Mouse (Mus musculus) heart, adult 2 months (tissue): ENCODE measurements around the gene Gadd45a. TPM values are rescaled to one million over a fixed set of nuclear protein-coding genes. Genes with fewer than 3 reads are reported as not detected.
A peak's percentile ranks its signal among the peaks of the same experiment; 100 is the strongest.

Experiments used
- DNase-seq, 2 experiments: peaks; one replicate each; pipeline ENCODE4 v3.0.0; 2021
- H3K27ac ChIP-seq: fragments of 200-600 bp; 2 replicates; pipeline ENCODE4 v1.8.1; 2022
- H3K27me3 ChIP-seq: fragments of 200-500 bp; 2 replicates; pipeline ENCODE4 v1.6.1; 2012; ENCODE audit warnings: mild to moderate bottlenecking, low read length, inconsistent platforms, mixed read lengths; ENCODE audit not compliant: control insufficient read depth, insufficient read depth
- H3K36me3 ChIP-seq: fragments of 200-500 bp; 2 replicates; pipeline ENCODE4 v1.6.1; 2012; ENCODE audit warnings: low read length, inconsistent platforms; ENCODE audit not compliant: control insufficient read depth, insufficient read depth
- H3K4me1 ChIP-seq: fragments of 200-500 bp; 2 replicates; pipeline ENCODE4 v1.6.1; 2011; ENCODE audit warnings: low read length; ENCODE audit not compliant: control insufficient read depth, insufficient read depth
- H3K4me3 ChIP-seq: fragments of 200-600 bp; 2 replicates; pipeline ENCODE4 v1.8.1; 2022
- H3K79me2 ChIP-seq: fragments of 200-500 bp; replicated peaks from 2 replicates; pipeline ENCODE4 v1.6.1; 2012; ENCODE audit warnings: mild to moderate bottlenecking, inconsistent platforms, low read length, moderate library complexity, mixed read lengths; ENCODE audit not compliant: control insufficient read depth, insufficient read depth
- H3K9ac ChIP-seq: fragments of 200-500 bp; 2 replicates; pipeline ENCODE4 v1.6.1; 2012; ENCODE audit warnings: low read depth, mild to moderate bottlenecking, control low read depth, inconsistent platforms, low read length, mixed read lengths
- CTCF ChIP-seq: fragments of 200-600 bp; IDR thresholded peaks from 2 replicates; pipeline ENCODE4 v1.8.1; 2022; ENCODE audit warnings: antibody characterized with exemption, mild to moderate bottlenecking, moderate library complexity
- EP300 ChIP-seq: fragments of 200-500 bp; IDR thresholded peaks from 2 replicates; pipeline ENCODE4 v1.6.1; 2011; ENCODE audit warnings: low read depth, low read length, control low read depth; ENCODE audit not compliant: insufficient read depth
- POLR2A ChIP-seq: fragments of 200-500 bp; IDR thresholded peaks from 2 replicates; pipeline ENCODE4 v1.6.1; 2011; ENCODE audit warnings: mild to moderate bottlenecking, low read depth, low read length, control low read depth; ENCODE audit not compliant: insufficient read depth
- WGBS: fragments of 180-500 bp; shearing (Covaris S2); methylation state at CpG from one replicate; pipeline ENCODE4 v1.1.7; 2018; 5-methylcytosine and 5-hydroxymethylcytosine counted together
- intact Hi-C: fragments of 180-260 bp; cut with DNase I; formaldehyde crosslinking; loops from one replicate; pipeline ENCODE4 v1.15.1; 2025
- polyA plus RNA-seq: library from polyadenylated mRNA; depleted of rRNA; stranded (reverse); fragments of >200 nt; gene quantifications from 2 replicates; pipeline ENCODE4 v1.2.3, GENCODE M21; 2012
- total RNA-seq, 2 experiments: library from RNA; stranded (reverse); gene quantifications; 2 replicates each; pipeline ENCODE4 v1.2.3; 2021

Gadd45a gene
- total and polyA plus RNA-seq, 3 experiments, result 14.6 to 30.3 (median 16.1) TPM

DNA sequence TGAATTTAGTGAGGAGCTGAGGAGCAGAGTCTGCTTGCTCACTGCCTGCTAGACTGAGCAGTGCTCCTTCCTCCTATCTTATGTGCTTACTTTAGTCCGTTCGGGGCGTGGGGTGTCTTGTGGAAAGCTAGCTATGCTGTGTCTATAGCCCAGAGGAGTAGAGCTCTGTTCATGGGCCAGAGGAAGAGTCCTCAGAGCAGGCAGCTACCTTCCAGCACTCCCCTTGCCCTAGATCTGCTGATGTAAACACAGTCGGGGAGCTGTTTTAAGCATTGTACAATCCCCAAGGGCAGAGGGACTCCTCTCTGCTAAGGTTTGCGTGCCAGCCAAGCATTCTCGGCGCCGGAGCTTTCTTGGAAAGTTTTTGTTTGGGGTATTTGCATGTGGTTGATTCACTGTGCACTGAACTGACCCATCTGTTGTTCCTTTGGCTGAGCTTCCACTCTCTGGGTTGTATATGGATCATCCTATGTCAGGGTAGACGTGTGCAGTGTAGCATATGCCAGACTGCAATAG lies 32.6 kb upstream of the Gadd45a start:
- 47% methylated on average over 9 of the region's 9 CpGs for WGBS
- Histone ChIP-seq H3K36me3 (peaks cover 2% of the 10 kb centered on the region; the same call in 1 of the 2 replicates), H3K4me3 (peak overlapping the region; percentile 17; the same call in 1 of the 2 replicates), H3K27me3 (no peaks in the 10 kb centered on the region), H3K79me2 (no peaks in the 10 kb centered on the region), H3K9ac (no peak overlapping the region), H3K27ac (peak overlapping the region; percentile 52), H3K4me1 (peaks cover 6% of the 10 kb centered on the region)
- TF ChIP-seq EP300 (no peak), CTCF (no peak), POLR2A (no peak)
- peak; percentile 42 to 51 for DNase-seq
- intact Hi-C loops, result no loop called here

DNA sequence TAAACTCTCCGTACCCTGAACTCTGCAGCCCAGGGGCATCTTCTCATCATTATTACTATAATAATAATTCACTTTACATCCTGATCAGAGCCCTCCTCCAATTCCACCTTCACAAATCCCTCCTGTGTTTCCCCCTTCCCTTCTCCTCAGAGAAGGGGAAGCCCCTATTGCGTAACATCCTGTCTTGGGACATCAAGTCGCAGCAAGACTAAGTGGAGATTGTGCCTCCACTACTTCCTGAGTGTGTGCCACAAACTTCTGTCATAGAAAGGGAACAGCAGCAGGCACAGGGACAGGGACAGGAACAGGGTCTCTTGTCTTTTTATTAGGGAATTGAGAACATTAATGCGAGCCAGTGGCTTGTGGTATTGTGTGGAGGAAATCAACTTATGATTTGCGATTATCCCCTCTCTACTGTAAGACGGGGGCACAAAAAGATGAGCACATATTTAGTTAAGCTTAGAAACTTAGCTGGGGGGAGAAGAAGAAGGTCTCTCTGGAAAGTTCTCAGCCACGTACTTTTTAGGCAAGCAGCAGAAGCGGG lies 32.0 kb upstream of the Gadd45a start:
- H3K27ac ChIP-seq, result peak overlapping the region; percentile 52
- no peaks in the 10 kb centered on the region for H3K27me3 ChIP-seq
- peak in 1 of 2 experiments; percentile 43 for DNase-seq
- no peaks in the 10 kb centered on the region for H3K79me2 ChIP-seq
- 68% methylated on average over 8 of the region's 8 CpGs for WGBS
- peaks cover 6% of the 10 kb centered on the region for H3K4me1 ChIP-seq
- no peak overlapping the region for H3K9ac ChIP-seq
- intact Hi-C loops, result no loop called here
- peaks cover 2% of the 10 kb centered on the region; the same call in 1 of the 2 replicates for H3K36me3 ChIP-seq
- TF ChIP-seq CTCF (no peak), EP300 (no peak), POLR2A (no peak)
- H3K4me3 ChIP-seq, result peak overlapping the region; percentile 17; the same call in 1 of the 2 replicates

DNA sequence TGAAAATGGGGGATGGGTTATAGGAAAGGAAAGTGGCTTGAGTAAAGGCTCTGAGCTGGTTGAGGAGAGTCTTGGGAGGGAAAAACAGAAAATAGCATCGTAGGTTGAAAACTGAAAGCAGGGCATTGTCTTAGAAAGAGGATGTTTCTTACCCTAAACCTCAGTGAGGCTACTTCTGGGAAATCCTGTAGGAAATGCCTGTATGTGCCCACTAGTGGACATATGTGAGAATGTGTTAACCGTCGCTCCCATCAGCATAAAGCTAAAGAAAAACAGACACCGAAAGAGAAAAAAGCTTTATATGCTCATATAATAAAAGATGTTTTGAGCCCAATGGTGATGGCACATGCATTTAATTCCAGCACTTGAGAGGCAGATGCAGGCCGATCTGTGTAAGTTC lies 22.8 kb upstream of the Gadd45a start:
- no peak overlapping the region for H3K27ac ChIP-seq
- no peak overlapping the region for H3K4me3 ChIP-seq
- H3K27me3 ChIP-seq, result no peaks in the 10 kb centered on the region
- DNase-seq, result no peak
- peaks cover 4% of the 10 kb centered on the region for H3K4me1 ChIP-seq
- 69% methylated on average over 5 of the region's 5 CpGs for WGBS
- intact Hi-C loops, result no loop called here
- no peak for TF ChIP-seq EP300
- peak; percentile 29; the same call in 1 of the 2 replicates for TF ChIP-seq CTCF
- no peaks in the 10 kb centered on the region for H3K79me2 ChIP-seq
- no peak overlapping the region for H3K9ac ChIP-seq
- H3K36me3 ChIP-seq, result no peaks in the 10 kb centered on the region; the same call in 1 of the 2 replicates

DNA sequence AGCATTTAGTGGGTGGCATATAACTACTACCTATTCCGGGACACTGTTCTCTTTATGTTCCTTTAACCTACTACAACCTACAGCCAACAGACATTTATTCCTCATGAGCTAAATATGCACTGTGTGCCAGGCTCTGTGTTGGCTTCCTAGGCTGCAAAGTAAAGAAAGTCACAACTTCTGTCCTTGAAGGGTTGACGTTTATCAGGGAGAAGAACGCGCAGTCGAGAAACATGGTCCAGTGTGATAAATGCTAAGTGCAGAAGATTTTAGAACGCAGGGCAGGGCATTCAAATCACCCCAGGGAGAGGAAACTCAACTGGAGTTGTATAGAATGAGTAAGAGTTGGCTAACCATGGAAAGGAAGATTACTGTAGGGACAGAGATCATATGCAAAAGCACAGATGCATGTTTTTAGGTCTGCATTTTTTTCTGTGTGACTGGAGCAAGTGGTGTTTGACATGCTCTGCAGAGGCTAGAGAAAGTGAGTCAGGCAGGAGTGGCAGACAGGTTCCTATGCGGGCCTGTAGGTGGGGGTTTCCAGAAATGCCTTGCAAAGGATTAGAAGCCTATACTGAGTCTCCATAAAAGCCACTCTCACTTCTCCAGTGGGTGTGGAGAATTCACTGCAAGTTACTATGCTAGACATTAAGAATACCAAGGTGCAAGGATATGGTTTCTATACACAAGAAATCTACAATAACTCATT lies 20.9 kb upstream of the Gadd45a start:
- Histone ChIP-seq H3K9ac (no peak overlapping the region), H3K27me3 (no peaks in the 10 kb centered on the region), H3K79me2 (no peaks in the 10 kb centered on the region), H3K4me3 (no peak overlapping the region), H3K4me1 (peaks cover 4% of the 10 kb centered on the region), H3K27ac (no peak overlapping the region), H3K36me3 (no peaks in the 10 kb centered on the region; the same call in 1 of the 2 replicates)
- intact Hi-C loops, result no loop called here
- 76% methylated on average over 7 of the region's 7 CpGs for WGBS
- DNase-seq, result no peak
- TF ChIP-seq EP300 (no peak), CTCF (no peak), POLR2A (no peak)

DNA sequence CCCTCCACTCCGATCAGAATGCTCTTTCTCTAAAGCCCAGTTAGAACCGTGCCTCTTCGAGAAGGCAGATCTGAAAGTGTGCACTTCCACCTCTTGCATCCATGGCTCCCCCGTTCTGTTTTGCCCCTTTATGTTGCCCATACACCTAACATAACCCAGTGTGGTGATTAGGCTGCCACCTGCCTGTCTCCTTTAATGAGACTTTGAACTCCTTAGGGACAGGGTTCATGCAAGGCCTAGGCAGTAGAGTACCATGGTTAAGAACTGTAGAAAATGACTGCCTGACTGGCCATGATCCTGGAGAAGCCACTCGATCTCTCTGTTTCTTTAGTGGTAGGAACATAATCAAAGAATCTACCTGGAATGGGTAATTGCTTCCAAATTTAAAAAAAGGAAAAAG lies 20.3 kb upstream of the Gadd45a start:
- Histone ChIP-seq H3K27me3 (no peaks in the 10 kb centered on the region), H3K4me1 (peaks cover 4% of the 10 kb centered on the region), H3K27ac (no peak overlapping the region), H3K4me3 (no peak overlapping the region), H3K79me2 (no peaks in the 10 kb centered on the region), H3K36me3 (no peaks in the 10 kb centered on the region; the same call in 1 of the 2 replicates), H3K9ac (no peak overlapping the region)
- WGBS, result 71% methylated on average over 5 of the region's 5 CpGs
- TF ChIP-seq EP300, result no peak
- TF ChIP-seq POLR2A, result no peak
- DNase-seq, result no peak
- intact Hi-C loops, result no loop called here

DNA sequence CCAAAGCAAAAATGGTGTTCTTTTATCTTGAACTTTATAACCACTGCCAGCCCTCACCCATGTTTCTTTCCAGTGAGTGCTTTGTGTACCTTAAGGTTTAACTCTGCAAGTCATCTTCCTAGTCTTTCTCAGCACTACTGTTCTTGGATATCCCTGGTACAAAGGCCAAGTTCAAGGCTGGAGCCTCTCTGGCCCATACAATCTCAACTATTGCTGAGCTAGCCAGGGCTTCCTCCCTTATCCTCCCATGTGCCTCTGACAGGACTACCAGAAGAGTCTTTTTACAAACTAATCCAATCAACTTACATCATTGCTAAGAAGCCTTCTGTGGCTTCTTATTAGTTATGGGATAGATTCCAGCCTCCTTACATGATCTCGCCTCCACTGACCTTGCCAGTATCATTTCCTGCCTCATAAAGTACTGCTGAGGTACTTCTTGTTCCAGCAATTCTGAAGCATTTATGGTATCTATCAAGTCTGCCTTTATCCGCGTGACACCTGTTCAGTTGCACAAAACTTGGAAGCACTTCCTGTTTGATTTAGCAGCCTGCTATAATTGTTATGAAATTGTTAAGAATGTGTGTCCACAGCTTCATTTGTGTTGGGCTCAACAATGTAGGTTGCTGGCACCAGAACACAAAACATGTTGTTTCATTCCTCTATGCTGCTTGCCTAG lies 19.8 kb upstream of the Gadd45a start:
- Histone ChIP-seq H3K4me1 (peaks cover 4% of the 10 kb centered on the region), H3K4me3 (no peak overlapping the region), H3K36me3 (no peaks in the 10 kb centered on the region; the same call in 1 of the 2 replicates), H3K27ac (no peak overlapping the region), H3K9ac (no peak overlapping the region), H3K27me3 (no peaks in the 10 kb centered on the region), H3K79me2 (no peaks in the 10 kb centered on the region)
- intact Hi-C loops, result no loop called here
- DNase-seq, result no peak
- WGBS, result 19% methylated on average over 3 of the region's 3 CpGs
- no peak for TF ChIP-seq EP300
- no peak for TF ChIP-seq CTCF
- TF ChIP-seq POLR2A, result no peak
